Mouse (Mus musculus) liver, adult (tissue): ENCODE data around the gene Fip1l1.

Experiments
- GATA4 ChIP-seq: IDR thresholded peaks from 2 replicates; pipeline ENCODE4 v1.6.1; 2014; ENCODE audit warnings: mild to moderate bottlenecking, low read length; ENCODE audit not compliant: insufficient replicate concordance

Fip1l1 gene

DNA sequence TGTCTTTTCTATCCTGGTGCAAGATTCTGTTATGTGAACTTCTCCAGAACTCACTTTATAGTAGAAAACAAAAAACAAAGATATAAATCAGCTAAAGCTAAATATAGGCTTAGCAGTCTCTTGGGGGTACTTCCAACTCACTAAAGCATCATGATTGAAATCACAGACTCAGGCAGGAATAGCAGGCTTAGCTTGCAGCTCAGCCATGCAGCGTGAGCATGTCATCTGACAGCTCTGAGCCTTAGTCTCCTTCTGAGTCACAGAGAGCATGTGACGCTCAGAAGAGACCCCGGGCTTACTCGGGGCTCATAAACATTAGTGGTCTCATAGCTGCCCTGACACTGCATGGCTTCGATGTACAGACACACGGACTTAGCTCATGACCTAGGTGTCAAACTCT, 66.7 kb downstream of the Fip1l1 start:
- TF ChIP-seq GATA4, result no peak

DNA sequence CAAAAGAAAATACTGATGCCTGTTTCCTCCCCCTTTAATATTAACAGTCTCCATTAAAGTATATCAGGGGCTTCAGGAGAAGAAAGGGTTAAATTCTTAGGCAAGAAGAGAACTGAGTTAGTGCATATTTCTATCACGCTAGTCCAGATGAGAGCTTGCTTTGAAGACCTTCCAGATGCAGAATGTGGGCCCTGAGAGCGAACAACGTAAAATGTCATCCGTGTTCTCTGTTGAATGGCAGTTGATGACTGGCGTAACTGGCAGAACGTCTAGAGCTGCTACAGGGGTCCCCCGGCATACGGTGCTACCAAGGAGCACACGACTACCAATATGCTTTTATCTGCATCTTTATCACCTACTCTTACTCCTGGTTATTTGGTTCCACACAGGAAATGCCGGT, 67.1 kb downstream of the Fip1l1 start:
- TF ChIP-seq GATA4, result no peak

DNA sequence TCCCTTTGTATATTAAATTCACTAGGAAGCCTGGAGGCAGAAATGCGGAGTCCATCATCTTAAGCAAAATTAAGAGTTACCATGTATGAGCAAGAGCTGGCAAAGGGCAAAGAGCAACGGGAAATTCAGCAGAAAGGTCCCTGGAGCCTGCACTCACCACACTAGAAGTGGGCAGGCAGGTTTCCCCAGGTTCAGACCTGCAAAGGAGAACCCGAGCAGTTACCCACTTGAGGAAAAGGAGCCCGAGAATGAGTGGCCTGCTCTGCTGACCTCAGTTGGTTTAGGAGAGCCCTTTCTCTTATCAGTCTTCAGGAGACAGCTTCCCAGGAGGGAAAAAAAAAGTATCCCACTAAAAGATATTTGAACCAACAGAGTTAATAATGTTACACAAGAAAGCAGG, 68.1 kb downstream of the Fip1l1 start:
- TF ChIP-seq GATA4, result no peak

DNA sequence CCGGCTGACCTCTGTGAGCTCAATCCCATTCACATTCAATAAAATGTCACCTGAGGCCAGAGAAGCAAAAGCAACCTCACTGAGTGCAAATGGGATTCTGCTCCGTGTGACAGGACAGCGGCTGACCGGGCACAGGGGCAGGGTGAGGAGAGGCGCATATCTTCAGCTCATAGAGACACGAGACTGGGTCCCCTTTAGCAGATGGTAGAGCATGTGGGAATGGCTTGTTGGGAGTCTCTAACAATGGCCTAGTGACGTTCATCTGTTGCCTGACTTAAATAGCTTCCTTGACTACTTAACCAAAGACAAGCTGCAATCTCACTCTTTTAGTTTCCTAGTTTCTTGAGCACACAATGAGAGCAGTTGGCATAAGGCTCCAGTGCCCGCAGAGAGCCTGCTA, 71.0 kb downstream of the Fip1l1 start:
- no peak for TF ChIP-seq GATA4

DNA sequence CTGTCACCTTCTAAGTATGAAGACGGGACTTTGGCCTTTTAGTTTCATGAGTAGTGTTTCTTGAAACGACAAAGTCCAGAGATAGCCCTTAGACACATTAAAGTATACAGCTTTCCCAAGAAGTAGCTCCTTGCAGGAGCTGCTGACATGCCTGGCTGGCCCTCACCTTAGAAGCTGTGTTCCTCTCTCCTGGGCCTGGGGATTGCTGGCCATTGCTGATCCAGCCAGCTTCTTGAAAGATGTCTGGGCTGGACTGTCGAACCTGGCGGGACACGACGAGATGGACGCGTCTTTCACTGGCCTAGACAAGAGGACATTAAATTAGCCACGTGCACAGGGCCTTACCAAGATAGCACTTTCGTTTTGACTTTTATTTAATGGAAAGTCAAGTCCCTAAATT, 75.3 kb downstream of the Fip1l1 start:
- no peak for TF ChIP-seq GATA4

DNA sequence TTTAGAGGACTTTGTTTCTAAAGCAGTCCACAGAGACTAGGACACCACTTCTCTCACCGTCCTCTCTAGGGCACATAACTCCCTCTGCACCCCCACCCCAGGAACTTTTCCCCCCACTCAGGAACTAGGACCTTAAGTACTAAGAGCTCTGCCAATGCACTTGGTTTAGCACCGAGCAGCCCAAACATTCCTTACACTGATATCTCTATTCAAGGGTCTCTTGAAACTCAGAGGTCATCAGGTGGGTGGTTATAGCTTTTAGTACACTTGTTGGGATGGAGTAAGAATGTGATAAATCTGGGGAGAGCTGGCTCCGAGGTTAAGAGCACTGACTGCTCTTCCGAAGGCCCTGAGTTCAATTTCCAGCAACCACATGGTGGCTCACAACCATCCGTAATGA, 77.5 kb downstream of the Fip1l1 start:
- no peak for TF ChIP-seq GATA4

DNA sequence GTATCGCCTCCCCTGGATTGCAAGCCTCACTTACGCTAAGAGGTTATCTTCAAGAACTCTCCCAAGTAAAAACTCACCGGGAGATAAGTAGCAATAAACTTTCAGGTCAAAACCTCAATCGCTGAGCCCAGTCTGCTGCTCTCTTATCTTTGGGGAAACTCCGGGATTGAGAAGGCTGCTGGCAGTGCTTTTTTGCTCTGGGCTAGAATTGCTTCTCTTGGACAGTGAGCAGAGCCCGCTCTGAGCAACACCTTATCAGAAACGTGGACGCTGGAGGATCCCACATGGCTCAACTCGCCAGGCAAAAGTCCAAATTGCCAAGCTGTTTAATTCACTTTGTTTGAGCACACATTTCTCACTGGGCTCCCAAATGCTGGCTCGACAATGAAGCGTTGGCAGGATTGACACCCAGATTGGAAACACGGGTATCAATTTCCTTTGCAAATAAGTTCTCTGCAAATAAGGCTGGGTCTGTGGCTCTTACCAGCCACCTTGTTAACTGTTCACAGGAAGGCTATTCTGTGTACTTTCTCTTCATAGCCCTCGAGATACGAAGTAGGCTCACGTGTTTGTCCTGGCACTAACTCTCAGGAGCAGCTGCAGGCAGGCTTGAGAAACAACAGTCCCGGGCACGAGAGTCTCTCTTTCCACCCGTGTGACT, 78.4 kb downstream of the Fip1l1 start:
- no peak for TF ChIP-seq GATA4

DNA sequence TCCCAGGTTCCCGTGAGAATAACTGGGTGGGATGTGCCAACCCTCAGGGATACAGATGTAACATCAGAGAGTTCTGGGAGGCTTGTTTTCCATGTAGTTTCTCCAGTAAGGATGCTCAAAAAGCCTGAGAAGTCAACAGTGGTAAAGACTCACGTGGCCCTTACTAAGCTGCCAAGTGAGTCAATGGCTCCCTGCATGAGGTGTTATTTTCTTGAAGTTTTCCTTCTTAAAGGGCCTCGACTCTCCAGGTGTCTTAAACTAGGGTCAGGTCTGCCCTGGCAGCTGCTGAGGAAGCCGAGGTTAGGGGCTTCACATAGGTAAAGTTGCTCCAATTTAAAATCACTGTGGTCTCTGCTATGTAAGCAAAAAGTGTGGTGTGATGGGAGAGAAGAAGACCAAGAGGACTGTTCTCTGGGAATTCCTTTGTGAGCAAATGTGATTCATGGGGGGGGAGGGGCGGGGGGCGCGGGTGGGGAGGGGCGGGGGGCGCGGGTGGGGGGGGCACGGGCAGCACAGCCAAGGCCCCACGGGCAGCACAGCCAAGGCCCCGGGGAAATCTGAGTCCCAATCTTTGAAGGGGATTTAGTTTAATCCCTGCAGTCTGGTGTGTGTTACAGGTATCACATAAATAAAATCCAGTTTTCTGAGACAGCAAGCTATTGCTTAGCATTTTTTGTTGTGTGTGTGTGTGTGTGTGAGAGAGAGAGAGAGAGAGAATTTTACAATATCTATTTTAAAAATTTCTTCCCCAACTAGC, 82.7 kb downstream of the Fip1l1 start:
- no peak for TF ChIP-seq GATA4

DNA sequence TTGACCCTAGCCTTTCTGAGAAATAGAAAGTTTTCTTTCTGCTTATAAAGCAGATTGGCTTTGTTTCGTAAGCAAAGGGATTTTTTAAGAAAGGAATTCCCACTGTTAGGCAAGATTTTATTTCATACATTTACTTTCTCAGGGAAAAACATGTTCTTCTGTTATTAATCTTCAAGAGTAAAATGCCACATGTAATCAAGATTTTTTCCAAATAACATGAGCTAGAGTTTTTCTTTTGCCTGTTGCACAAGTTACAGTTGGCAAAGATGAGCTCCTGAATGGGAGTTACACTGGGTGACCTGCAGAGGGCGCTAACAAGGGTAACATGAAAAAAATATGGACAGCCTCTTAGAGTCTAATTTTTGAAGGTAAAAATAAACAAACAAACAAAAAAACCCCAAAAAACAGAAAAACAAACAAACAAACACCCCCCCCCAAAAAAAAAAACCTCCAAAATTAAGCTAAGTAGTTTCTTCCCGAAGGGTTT, 83.4 kb downstream of the Fip1l1 start:
- no peak for TF ChIP-seq GATA4

DNA sequence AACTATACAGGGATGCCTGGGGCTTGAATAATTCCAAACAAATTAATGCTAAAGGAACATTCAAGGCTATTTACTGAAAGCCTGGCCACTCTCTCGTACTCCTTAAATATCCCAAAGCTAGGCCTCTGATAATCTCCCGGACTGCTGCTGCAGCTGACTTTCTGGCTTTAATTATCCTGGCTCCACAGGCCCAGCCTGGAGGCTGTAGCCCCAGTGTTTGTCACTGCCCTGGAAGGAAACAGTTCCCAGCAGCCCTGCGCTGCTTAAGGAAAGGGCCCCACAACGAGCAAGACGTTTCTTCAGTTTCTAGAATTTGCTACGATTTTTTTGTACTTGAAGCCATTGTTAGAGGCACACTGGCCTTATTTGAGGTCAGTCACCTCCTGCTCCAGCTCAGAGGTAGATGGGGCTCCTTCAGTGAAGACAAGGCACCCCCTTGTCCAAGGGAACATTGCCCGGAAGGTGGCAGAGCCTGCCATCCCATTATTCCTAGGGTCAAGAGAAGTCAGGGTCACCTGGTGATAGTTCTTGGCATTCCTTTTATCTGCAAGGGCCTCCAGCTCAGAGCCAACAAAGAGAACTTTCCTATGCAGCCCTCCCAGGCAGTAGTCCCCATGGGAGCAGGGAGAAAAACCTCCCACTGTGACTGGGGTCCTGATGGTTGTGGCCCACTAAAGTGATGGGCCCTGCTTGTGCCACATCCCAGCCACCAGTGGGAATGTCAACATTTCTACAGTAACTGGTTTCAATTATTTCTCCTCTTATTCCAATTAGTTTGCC, 86.6 kb downstream of the Fip1l1 start:
- no peak for TF ChIP-seq GATA4

DNA sequence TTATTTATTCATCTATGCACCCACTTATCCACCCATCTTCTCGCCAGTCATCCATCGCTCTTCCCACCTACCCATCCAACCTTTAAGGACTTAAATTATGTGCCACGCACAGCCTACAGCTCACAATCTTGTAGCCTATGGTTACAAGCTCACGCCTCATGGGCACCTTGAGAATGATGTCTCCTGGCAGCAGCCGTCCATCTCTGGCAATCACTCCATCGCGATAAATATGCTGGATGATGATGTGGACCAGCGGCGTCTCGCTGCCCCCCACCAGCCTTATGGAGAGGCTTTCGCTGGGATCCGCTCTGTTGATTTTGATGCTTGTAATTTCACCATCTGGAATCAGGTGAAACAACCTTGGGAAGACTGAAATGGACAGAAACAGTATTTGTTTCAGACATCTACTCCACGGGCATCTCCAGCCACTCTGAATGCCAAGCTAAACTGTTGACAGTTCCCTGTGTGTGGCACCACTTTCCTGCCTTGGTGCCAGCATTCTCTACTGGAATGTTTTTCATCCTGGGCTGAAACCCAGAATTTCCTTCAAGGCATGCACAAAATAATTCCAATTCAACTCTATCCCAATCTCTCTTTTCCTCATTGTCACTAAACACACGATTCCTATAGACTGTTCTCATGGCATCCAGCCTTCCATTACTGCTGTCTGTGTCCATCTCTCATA, 88.2 kb downstream of the Fip1l1 start:
- TF ChIP-seq GATA4, result no peak

DNA sequence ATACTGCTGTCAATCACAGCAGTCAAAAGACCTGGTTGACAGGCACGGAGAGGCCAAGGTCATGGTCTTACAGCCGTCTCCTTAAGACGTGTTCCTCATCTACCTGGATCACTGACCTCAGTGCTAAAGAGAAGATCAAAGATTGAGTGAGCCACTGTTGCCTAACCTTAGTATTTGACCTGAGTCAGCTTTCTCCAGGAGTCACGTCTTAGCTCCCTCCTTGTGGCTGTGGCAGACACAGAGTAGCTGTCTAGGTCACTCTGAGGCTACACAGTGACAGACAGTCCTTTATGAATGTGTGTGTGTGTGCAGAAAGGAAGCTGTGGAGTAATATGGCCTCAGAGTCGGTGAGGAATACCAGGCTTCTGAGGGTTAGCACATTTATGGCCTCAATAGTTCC, 89.1 kb downstream of the Fip1l1 start:
- TF ChIP-seq GATA4, result no peak

DNA sequence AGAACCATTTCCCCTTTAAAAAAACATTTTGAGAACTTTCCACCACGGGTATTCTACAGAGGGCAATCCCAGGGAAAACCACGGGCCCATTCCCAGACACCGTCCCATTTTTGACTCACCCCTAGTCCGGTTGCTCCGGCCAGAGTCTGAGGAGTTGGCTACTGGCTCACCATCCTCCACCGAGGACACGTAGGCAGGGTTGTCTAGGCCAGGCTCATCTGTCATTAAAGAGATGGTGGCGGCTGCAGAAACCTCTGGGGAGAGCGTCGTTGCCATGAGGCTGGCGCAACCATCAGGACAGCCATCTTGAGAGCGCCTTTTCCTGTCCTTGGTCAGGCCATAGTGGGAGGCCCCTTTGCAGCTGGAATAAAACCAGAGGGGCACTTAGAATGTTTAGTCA, 92.8 kb downstream of the Fip1l1 start:
- no peak for TF ChIP-seq GATA4

DNA sequence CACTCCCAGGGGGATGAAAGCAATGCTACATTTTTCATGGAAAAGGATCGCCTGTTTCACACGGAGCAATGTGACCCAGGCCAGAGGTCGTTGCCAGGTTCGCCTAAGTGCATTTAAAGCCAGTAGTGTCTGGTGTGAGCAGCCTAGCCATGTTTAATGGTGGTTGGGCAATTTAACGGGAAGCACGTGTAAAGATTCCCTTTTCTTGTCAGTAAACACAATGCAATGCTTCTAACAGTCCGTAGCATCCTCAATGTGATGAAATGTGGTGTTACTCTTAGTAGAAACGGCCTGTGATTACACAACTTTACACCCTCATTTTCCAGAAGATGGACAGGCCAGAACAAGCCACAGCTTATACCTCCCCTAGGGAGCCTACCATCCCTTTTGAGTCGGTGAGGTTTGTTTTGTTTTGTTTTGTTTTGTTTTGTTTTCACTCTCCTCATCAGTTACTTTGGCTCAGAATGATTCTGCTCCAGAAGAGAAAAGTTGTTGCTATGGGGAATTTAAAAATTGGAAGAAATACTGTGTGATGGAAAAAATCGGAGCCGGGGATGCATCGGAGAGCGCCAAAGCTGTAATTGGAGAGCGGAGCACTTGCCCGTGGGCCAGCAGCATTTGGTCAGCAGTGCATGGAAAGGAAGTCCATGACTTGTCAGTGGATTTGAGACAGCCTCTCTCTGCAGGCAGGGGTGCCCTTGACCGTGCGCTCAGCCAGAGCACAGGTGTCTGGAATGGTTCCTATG, 97.3 kb downstream of the Fip1l1 start:
- no peak for TF ChIP-seq GATA4

DNA sequence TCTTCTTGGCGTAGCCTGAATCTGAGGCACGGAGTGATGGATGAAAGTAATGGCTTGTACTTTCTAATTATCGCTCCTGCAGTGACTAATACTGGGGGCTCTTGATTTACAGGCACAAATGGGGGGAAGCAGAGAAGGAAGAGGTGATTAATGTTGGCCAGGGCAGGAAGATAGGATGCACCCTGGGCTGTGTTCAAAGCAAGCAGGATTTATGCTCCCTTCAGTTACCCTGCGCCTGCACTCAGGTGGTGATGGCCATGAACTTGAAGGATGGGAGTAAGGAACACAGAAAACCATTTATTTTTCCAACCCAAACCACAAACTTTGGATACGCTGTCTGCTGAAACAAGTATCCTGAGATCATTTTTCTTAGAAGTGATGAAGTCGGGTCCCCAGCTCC, 98.2 kb downstream of the Fip1l1 start:
- TF ChIP-seq GATA4, result no peak
